Mouse (Mus musculus) heart, postnatal 0 days (tissue): ENCODE data around the gene Umad1. TPM values are rescaled to one million over a fixed set of nuclear protein-coding genes. Genes with fewer than 3 reads are reported as not detected.

Experiments used
- ATAC-seq: fragments of 200-750 bp; cut with Nextera tagmentation; 2 replicates; pipeline ENCODE4 v1.8.0; 2017; ENCODE audit warnings: low read depth, moderate number of reproducible peaks, moderate library complexity; ENCODE audit not compliant: insufficient read depth
- DNase-seq: peaks from one replicate; pipeline ENCODE4 v3.0.0-alpha.2; 2016; ENCODE audit warnings: low spot score
- H3K27ac ChIP-seq: fragments of 300-500 bp; sonication (generic); 2 replicates; pipeline ENCODE4 v1.5.1; 2014; ENCODE audit warnings: low read depth, mild to moderate bottlenecking
- H3K27me3 ChIP-seq: fragments of 300-500 bp; sonication (generic); 2 replicates; pipeline ENCODE4 v1.6.1; 2014; ENCODE audit warnings: low read length, mixed read lengths; ENCODE audit not compliant: control insufficient read depth, insufficient read depth
- H3K36me3 ChIP-seq: fragments of 300-500 bp; sonication (generic); replicated peaks from 2 replicates; pipeline ENCODE4 v1.6.1; 2014; ENCODE audit warnings: low read length, mixed read lengths; ENCODE audit not compliant: control insufficient read depth, insufficient read depth
- H3K4me1 ChIP-seq: fragments of 300-500 bp; sonication (generic); 2 replicates; pipeline ENCODE4 v1.6.1; 2014; ENCODE audit warnings: antibody characterized with exemption; ENCODE audit not compliant: control insufficient read depth, insufficient read depth
- H3K4me2 ChIP-seq: fragments of 300-500 bp; sonication (generic); 2 replicates; pipeline ENCODE4 v1.6.1; 2014; ENCODE audit warnings: low read depth, mild to moderate bottlenecking, low read length, moderate library complexity
- H3K4me3 ChIP-seq: fragments of 300-500 bp; sonication (generic); 2 replicates; pipeline ENCODE4 v1.5.1; 2014; ENCODE audit warnings: low read depth, low read length
- H3K9ac ChIP-seq: fragments of 300-500 bp; sonication (generic); replicated peaks from 2 replicates; pipeline ENCODE4 v1.6.1; 2014; ENCODE audit warnings: low read depth, low read length, mixed read lengths
- H3K9me3 ChIP-seq: fragments of 300-500 bp; sonication (generic); replicated peaks from 2 replicates; pipeline ENCODE4 v1.6.1; 2016; ENCODE audit warnings: low read length; ENCODE audit not compliant: control insufficient read depth
- CTCF ChIP-seq: IDR thresholded peaks from 2 replicates; pipeline ENCODE4 v1.5.1; 2016; ENCODE audit warnings: antibody characterized with exemption, control low read depth, low read depth
- EP300 ChIP-seq: IDR thresholded peaks from 2 replicates; pipeline ENCODE4 v1.6.1; 2016; ENCODE audit warnings: antibody characterized with exemption, low read depth
- WGBS: fragments of 180-500 bp; shearing (Covaris S2); extraction: QIAGEN DNeasy Blood & Tissue Kit; methylation state at CpG from one replicate; pipeline ENCODE4 v1.1.7; 2014; 5-methylcytosine and 5-hydroxymethylcytosine counted together
- polyA plus RNA-seq: library from polyadenylated mRNA; unstranded; fragments of >200 nt; fragmentation: Nextera tagmentation; extraction: Ambion mirVana; gene quantifications from 2 replicates; pipeline ENCODE4 v1.2.1, GENCODE M21; 2015
- total RNA-seq: library from RNA; depleted of rRNA; stranded (reverse); fragments of >200 nt; gene quantifications from 2 replicates; pipeline ENCODE4 v1.2.3, GENCODE M21; 2014; ENCODE audit warnings: low replicate concordance

The Umad1 gene
- total and polyA plus RNA-seq, 2 experiments from 2014 or later, result 7.8 to 18.2 TPM

- Histone ChIP-seq H3K9me3 (no peaks in the 10 kb centered on the region), H3K4me2 (no peak overlapping the region), H3K27me3 (no peaks in the 10 kb centered on the region), H3K27ac (no peak overlapping the region), H3K36me3 (no peaks in the 10 kb centered on the region), H3K9ac (no peak overlapping the region), H3K4me3 (no peak overlapping the region), H3K4me1 (no peaks in the 10 kb centered on the region)
- ATAC-seq (no peak), DNase-seq (no peak)
- WGBS, result 70% methylated on average over 4 of the region's 4 CpGs
- TF ChIP-seq EP300, result no peak
- TF ChIP-seq CTCF, result no peak
These were observed 24.2 kb downstream of the Umad1 start for GRCm38 (mm10) chr6:8283255-8283654.

GRCm38 (mm10) chr6:8285401-8285960, 26.4 kb downstream of the Umad1 start:
- no peak for ATAC-seq
- TF ChIP-seq EP300, result no peak
- TF ChIP-seq CTCF, result no peak

DNA sequence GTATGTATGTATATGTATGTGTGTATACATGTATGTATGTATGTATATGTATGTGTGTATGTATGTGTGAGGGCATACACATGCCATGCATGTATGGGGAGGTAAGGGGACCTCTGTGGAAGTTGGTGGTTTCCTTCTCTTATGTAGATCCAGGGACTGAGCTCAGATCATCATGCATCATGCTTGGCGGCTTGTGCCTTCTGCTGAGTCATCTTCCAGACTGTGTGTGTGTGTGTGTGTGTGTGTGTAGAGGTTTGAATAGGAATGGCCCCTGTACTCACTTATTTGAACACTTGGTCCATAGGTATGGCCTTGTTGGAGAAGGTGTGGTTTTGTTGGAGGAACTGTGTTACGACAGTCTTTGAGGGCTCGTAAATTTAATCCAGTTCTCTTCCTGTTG, 27.1 kb downstream of the Umad1 start:
- H3K4me1 ChIP-seq, result no peaks in the 10 kb centered on the region
- H3K4me3 ChIP-seq, result no peak overlapping the region
- WGBS, result 96% methylated on average over 3 of the region's 3 CpGs
- no peaks in the 10 kb centered on the region for H3K27me3 ChIP-seq
- DNase-seq (no peak), ATAC-seq (no peak)
- no peak overlapping the region for H3K9ac ChIP-seq
- H3K4me2 ChIP-seq, result no peak overlapping the region
- H3K9me3 ChIP-seq, result no peaks in the 10 kb centered on the region
- H3K27ac ChIP-seq, result no peak overlapping the region
- TF ChIP-seq CTCF (no peak), EP300 (no peak)
- H3K36me3 ChIP-seq, result no peaks in the 10 kb centered on the region

More at GRCm38 (mm10) chr6:8285401-8285960, 26.4 kb downstream of the Umad1 start:
- no peak overlapping the region for H3K4me3 ChIP-seq
- no peaks in the 10 kb centered on the region for H3K9me3 ChIP-seq
- no peak overlapping the region for H3K27ac ChIP-seq
- WGBS, result 66% methylated on average over 3 of the region's 3 CpGs
- no peaks in the 10 kb centered on the region for H3K27me3 ChIP-seq
- no peaks in the 10 kb centered on the region for H3K4me1 ChIP-seq
- no peaks in the 10 kb centered on the region for H3K36me3 ChIP-seq
- no peak overlapping the region for H3K9ac ChIP-seq
- DNase-seq, result no peak
- no peak overlapping the region for H3K4me2 ChIP-seq

DNA sequence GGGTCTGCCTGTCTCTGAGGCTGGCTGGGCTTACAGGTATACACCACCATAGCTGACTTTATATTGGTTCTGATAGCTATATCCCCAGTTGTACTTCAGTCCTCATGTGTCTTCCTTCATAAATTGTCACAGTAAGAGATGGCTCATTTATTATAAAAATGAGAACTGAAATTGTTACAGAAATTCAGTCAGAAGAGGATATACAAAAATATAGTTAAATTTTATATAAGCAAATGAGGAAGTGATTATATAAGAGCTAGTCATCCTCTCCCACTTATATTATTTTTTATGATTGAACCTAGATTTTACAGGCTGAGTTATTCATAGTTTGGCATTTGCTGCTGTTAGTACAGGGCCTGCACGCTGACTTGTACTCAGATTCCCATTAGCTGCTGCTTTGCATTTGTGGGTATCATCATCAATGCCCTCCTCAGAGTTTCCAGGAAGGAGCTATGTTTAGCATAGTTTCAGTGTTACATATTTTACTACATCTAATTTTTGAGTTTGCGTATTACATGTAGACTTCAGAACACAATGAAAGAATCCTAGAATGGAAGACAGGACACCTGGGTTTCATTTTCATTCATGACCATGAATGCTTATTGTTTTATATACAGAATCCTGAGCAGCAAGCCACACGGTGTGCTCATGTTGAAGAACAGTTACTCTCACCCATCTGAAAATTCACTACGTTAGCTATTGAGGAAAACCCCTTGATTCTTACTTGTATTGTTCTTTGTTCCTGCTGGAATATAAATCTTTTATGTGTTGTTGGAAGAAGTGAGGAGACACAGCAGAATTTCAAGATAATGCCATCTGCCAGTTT, 29.9 kb downstream of the Umad1 start:
- Histone ChIP-seq H3K27ac (no peak overlapping the region), H3K9me3 (no peaks in the 10 kb centered on the region), H3K27me3 (no peaks in the 10 kb centered on the region), H3K9ac (no peak overlapping the region), H3K4me1 (no peaks in the 10 kb centered on the region), H3K36me3 (no peaks in the 10 kb centered on the region), H3K4me3 (no peak overlapping the region), H3K4me2 (no peak overlapping the region)
- TF ChIP-seq EP300, result no peak
- no peak for TF ChIP-seq CTCF
- ATAC-seq, result no peak
- 83% methylated on average over 4 of the region's 4 CpGs for WGBS
- DNase-seq, result no peak

DNA sequence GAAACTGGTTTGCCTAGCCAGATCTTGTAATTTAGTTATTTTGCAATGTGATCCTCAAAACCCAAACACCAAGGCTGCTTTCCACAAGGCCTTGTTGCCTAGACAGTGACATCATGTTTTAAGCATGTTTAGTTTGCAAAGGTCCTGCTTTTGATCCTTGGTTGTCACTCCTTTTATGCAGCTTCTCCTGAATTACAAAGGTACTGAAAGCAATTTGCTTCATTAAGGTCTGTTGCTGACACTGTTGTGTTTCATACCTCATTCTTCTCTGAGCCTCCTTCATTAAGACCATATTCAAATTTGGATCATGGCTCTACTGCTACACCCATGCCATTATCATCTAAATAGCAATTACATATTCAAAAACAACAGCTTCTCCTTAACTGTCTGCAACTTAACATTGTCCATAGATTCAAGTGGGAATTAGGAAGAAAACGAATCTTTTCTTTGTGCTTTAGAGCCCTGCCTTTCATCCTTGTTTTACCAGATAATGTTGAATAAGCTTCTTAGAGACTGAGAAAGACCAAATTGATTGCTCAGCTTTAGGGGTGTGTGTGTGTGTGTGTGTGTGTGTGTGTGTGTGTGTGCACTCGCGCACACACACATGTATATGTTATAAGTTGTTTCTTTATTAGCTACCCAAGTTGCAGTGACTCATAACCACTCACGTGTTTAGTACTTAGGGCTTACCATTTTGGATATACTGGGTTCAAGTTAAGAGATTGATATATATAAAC, 35.1 kb downstream of the Umad1 start:
- Histone ChIP-seq H3K27me3 (no peaks in the 10 kb centered on the region), H3K27ac (no peak overlapping the region), H3K36me3 (no peaks in the 10 kb centered on the region), H3K9ac (no peak overlapping the region), H3K4me3 (no peak overlapping the region), H3K9me3 (no peaks in the 10 kb centered on the region), H3K4me2 (no peak overlapping the region), H3K4me1 (no peaks in the 10 kb centered on the region)
- DNase-seq, result no peak
- WGBS, result 85% methylated on average over 4 of the region's 4 CpGs
- no peak for TF ChIP-seq EP300
- no peak for ATAC-seq
